Comparison of ENCODE assay signal across 25 mouse cellular contexts in the genomic region with DNA sequence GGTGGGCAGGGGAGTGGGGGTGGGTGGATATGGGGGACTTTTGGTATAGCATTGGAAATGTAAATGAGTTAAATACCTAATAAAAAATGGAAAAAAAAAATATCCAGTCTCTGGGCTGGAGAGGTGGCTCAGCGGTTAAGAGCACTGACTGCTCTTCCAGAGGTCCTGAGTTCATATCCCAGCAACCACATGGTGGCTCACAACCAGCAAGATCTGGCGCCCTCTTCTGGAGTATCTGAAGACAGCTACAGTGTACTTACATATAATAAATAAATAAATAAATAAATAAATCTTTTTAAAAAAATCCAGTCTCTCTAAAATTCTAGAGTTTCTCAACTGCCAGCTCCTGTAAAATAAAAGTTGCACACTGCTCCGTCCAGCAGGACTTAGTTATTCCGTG. TPM values are rescaled to one million over a fixed set of nuclear protein-coding genes. Genes with fewer than 3 reads are reported as not detected.
DNase-seq lines count a peak whose midpoint lies in the region; ATAC-seq and TF ChIP-seq lines count a peak whose summit lies in the region.
"Not testable (repeated sequence)": the region's sequence is repeated elsewhere in the genome, so short reads cannot be mapped to it uniquely, and the experiment has no call there.
"Had no signal": no experiment of that assay in that cellular context is flagged by ENCODE, and none has a peak within 500 bp of the region (broad histone marks: within the 10 kb centered on the region; RNA-seq: fewer than 3 reads in every experiment).

No protein-coding gene starts in this region.

- H3K79me2 ChIP-seq in MEL (ENCODE audit: control insufficient read depth, insufficient read depth, low read length, poor library complexity); heart, adult 2 months (replicated peaks; ENCODE audit: control insufficient read depth, insufficient read depth, low read length); liver, adult 2 months (ENCODE audit: control insufficient read depth, insufficient read depth, low read length): not testable (repeated sequence)

- intact Hi-C loops in heart, adult 2 months (cut with DNase I) = not testable (repeated sequence)

- not testable (repeated sequence) for H3K4me1 ChIP-seq in MEL (ENCODE audit: control insufficient read depth in 1 of 2, insufficient read depth in 2 of 2, low read length in 2 of 2); heart, adult 2 months (ENCODE audit: control insufficient read depth, insufficient read depth, low read length); kidney, postnatal 0 days (replicated peaks; ENCODE audit: insufficient read depth, low read length); liver, adult 2 months (ENCODE audit: control insufficient read depth, insufficient read depth, low read length)

- H3K36me3 ChIP-seq in MEL (ENCODE audit: control insufficient read depth in 1 of 2, insufficient read depth in 2 of 2, low read length in 2 of 2); heart, adult 2 months (ENCODE audit: control insufficient read depth, insufficient read depth, low read length); kidney, postnatal 0 days (ENCODE audit: insufficient read depth, low read length); liver, adult 2 months (ENCODE audit: control insufficient read depth, insufficient read depth, low read length); splenic B cell, adult 2 months (ENCODE audit: control insufficient read depth, insufficient read depth, low read length, poor library complexity, severe bottlenecking): not testable (repeated sequence)

- TF ChIP-seq RAD21 in MEL (IDR thresholded peaks at IDR 0.05; ENCODE audit: low read depth, low read length) = not testable (repeated sequence)

- not testable (repeated sequence) for H3K4me2 ChIP-seq in kidney, postnatal 0 days (ENCODE audit: low read length)

- TF ChIP-seq POLR2A in MEL (IDR thresholded peaks at IDR 0.05; ENCODE audit: control insufficient read depth in 1 of 2, insufficient read depth in 1 of 2, low read depth in 1 of 2, low read length in 2 of 2, poor library complexity in 1 of 2); heart, adult 2 months (IDR thresholded peaks at IDR 0.05; ENCODE audit: insufficient read depth, low read depth, low read length); liver, adult 2 months (IDR thresholded peaks at IDR 0.05; ENCODE audit: extremely low read depth, insufficient read depth, low read length): not testable (repeated sequence)

- H3K27ac ChIP-seq in MEL (ENCODE audit: control insufficient read depth, low read depth, low read length); heart, adult 2 months; kidney, postnatal 0 days; liver, adult 2 months (replicated peaks; ENCODE audit: insufficient read depth, low read depth, low read length): not testable (repeated sequence)

- WGBS in heart, adult 2 months = 83% methylated on average over 4 of the region's 4 CpGs
- 84% methylated on average over 4 of the region's 4 CpGs for WGBS in kidney, postnatal 0 days
- WGBS in liver, adult 2 months = 93% methylated on average over 4 of the region's 4 CpGs

- TF ChIP-seq EP300 in MEL (IDR thresholded peaks at IDR 0.05; ENCODE audit: low read depth in 1 of 2, low read length in 2 of 2); heart, adult 2 months (IDR thresholded peaks at IDR 0.05; ENCODE audit: insufficient read depth, low read depth, low read length): not testable (repeated sequence)

- not testable (repeated sequence) for H3K27me3 ChIP-seq in MEL (ENCODE audit: control insufficient read depth in 1 of 2, insufficient read depth in 2 of 2, low read length in 2 of 2); heart, adult 2 months (ENCODE audit: control insufficient read depth, insufficient read depth, low read length); kidney, postnatal 0 days (ENCODE audit: insufficient read depth, low read length); liver, adult 2 months (ENCODE audit: control insufficient read depth, insufficient read depth, low read length); splenic B cell, adult 2 months (ENCODE audit: control insufficient read depth, insufficient read depth, low read length, poor library complexity, severe bottlenecking)

- DNase-seq in CD4-positive, CD25-positive, alpha-beta regulatory T cell, adult 2 months (ENCODE audit: low read depth, low spot score) = peak; percentile 64
- DNase-seq in MEL (ENCODE audit: low read depth, low spot score) = peak; percentile 57
- not testable (repeated sequence) for DNase-seq in heart, adult 2 months; kidney, postnatal 0 days (ENCODE audit: low spot score)
- DNase-seq in liver, adult 2 months (ENCODE audit: extremely low read depth, low read depth, low spot score) = peak; percentile 27
- peak; percentile 33 for DNase-seq in lung, postnatal 36 days
- DNase-seq in splenic B cell, adult 2 months (ENCODE audit: low read depth, low spot score) = peak; percentile 58
- DNase-seq in thymus, postnatal 14 days = peak; percentile 45

- TF ChIP-seq CTCF in MEL (IDR thresholded peaks at IDR 0.05 in 2 of 3, conservative IDR thresholded peaks at IDR 0.05 in 1 of 3; ENCODE audit: control insufficient read depth in 1 of 3, insufficient read depth in 1 of 3, low read depth in 2 of 3, low read length in 3 of 3, poor library complexity in 1 of 3, severe bottlenecking in 1 of 3) = peak in 1 of 3 experiments; percentile 41; a peak in 3 of 6 replicates
- TF ChIP-seq CTCF in heart, adult 2 months (IDR thresholded peaks at IDR 0.05) = peak; percentile 46
- TF ChIP-seq CTCF in kidney, postnatal 0 days (IDR thresholded peaks at IDR 0.05; ENCODE audit: low read depth) = peak; percentile 30; the same call in 1 of the 2 replicates
- not testable (repeated sequence) for TF ChIP-seq CTCF in liver, adult 2 months (IDR thresholded peaks at IDR 0.05; ENCODE audit: low read depth, low read length)

- H3K4me3 ChIP-seq in MEL (ENCODE audit: control insufficient read depth in 1 of 2, insufficient read depth in 1 of 2, low read depth in 2 of 2, low read length in 2 of 2); heart, adult 2 months; kidney, postnatal 0 days (replicated peaks; ENCODE audit: low read depth, low read length); liver, adult 2 months (ENCODE audit: insufficient read depth, low read depth, low read length): not testable (repeated sequence)

- not testable (repeated sequence) for ATAC-seq in kidney, postnatal 0 days (replicated peaks; ENCODE audit: low FRiP score, low read depth)

- not testable (repeated sequence) for H3K9ac ChIP-seq in MEL (ENCODE audit: control insufficient read depth, low read depth, low read length, poor library complexity, severe bottlenecking); heart, adult 2 months (ENCODE audit: low read depth, low read length); kidney, postnatal 0 days (ENCODE audit: low read depth, low read length); liver, adult 2 months (ENCODE audit: low read depth, low read length)

- not testable (repeated sequence) for H3K9me3 ChIP-seq in MEL (replicated peaks; ENCODE audit: insufficient read depth, low read length); kidney, postnatal 0 days (replicated peaks; ENCODE audit: low read length)

RNA-seq across cellular contexts. Expression of a gene that starts 5.6 kb away (rescaled TPM):
- 3.9 and 4.0 TPM in 2 replicates for total RNA-seq in MEL (2012; rRNA removed)
- 1 to 10 TPM in 1 of 2 experiments, not detected in 1; 8.8 TPM for polyA plus RNA-seq in MEL (2012; ENCODE audit: insufficient read depth in 1 of 2, insufficient read length in 2 of 2, low read depth in 1 of 2, low replicate concordance in 2 of 2, missing spikeins in 1 of 2)
- 10 to 100 TPM; 12.0 to 12.4 TPM for total RNA-seq in heart, adult 2 months (2021)
- polyA plus RNA-seq in heart, adult 2 months (2012; rRNA removed) = 10.3 and 15.3 TPM in 2 replicates
- polyA plus RNA-seq in kidney, postnatal 0 days (2015; fragmentation: Nextera tagmentation; extraction: Ambion mirVana) = 14.3 and 14.8 TPM in 2 replicates
- 18.0 and 24.1 TPM in 2 replicates for total RNA-seq in liver, adult 2 months (2014; rRNA removed)
- 10.9 and 14.3 TPM in 2 replicates for polyA plus RNA-seq in liver, adult 2 months (2012; rRNA removed)

RNA-seq across cellular contexts. Expression of a gene that starts 29.3 kb away (rescaled TPM):
- not detected in 2 replicates for total RNA-seq in MEL (2012; rRNA removed)
- polyA plus RNA-seq in MEL (2012; ENCODE audit: insufficient read depth in 1 of 2, insufficient read length in 2 of 2, low read depth in 1 of 2, low replicate concordance in 2 of 2, missing spikeins in 1 of 2) = not detected
- not detected for total RNA-seq in heart, adult 2 months (2021)
- 0.23 and 0.31 TPM in 2 replicates for polyA plus RNA-seq in heart, adult 2 months (2012; rRNA removed)
- polyA plus RNA-seq in kidney, postnatal 0 days (2015; fragmentation: Nextera tagmentation; extraction: Ambion mirVana) = not detected in 2 replicates
- total RNA-seq in liver, adult 2 months (2014; rRNA removed) = not detected in 2 replicates
- polyA plus RNA-seq in liver, adult 2 months (2012; rRNA removed) = not detected in 2 replicates
- total RNA-seq: adrenal gland, postnatal 10 days; adrenal gland, postnatal 4 days; common myeloid progenitor, adult 5-6 weeks; gastrocnemius, adult 8-10 months; gastrocnemius, postnatal 36 days; heart, postnatal 10 days; heart, postnatal 4 days had no signal
- polyA plus RNA-seq: brain, embryonic 14.5 days; embryonic facial prominence, embryonic 11.5 days; embryonic facial prominence, embryonic 15.5 days; erythroblast, embryonic 14.5 days; forebrain, embryonic 10.5 days; forebrain, embryonic 14.5 days; heart, embryonic 10.5 days; heart, embryonic 14.5 days; hindbrain, embryonic 12.5 days; hindbrain, embryonic 16.5 days had no signal
